Mouse (Mus musculus): Measurements from ENCODE around the gene Mkks. TPM values are rescaled to one million over a fixed set of nuclear protein-coding genes. Genes with fewer than 3 reads are reported as not detected.

Mkks gene
- polyA plus RNA-seq, 1 experiment = 5.0 TPM

- Histone ChIP-seq H3K4me1 (ENCODE audit: control insufficient read depth, insufficient read depth, insufficient read length, low read length) (no peaks in the 10 kb centered on the region; the same call in 1 of the 2 replicates), H3K27me3 (ENCODE audit: control insufficient read depth, insufficient read depth, low read length) (no peaks in the 10 kb centered on the region), H3K4me3 (ENCODE audit: low read depth, low read length) (no peak overlapping the region), H3K36me3 (ENCODE audit: control insufficient read depth, insufficient read depth, low read length) (no peaks in the 10 kb centered on the region; the same call in 1 of the 2 replicates), H3K27ac (ENCODE audit: insufficient read depth, low read depth, low read length) (no peak overlapping the region)
- no peak for TF ChIP-seq POLR2A (IDR thresholded peaks at IDR 0.05; ENCODE audit: low read depth, low read length)
- TF ChIP-seq CTCF (IDR thresholded peaks at IDR 0.05; ENCODE audit: extremely low read depth, insufficient read length, insufficient replicate concordance, low read depth, low read length) = no peak
- 45% methylated on average over 3 of the region's 3 CpGs for WGBS
Observed at GRCm38 (mm10) chr2:136914334-136914902, 23.2 kb upstream of the Mkks start.

GRCm38 (mm10) chr2:136913021-136913420 is 21.8 kb upstream of the Mkks start:
- Histone ChIP-seq H3K4me3 (ENCODE audit: low read depth, low read length) (no peak overlapping the region), H3K36me3 (ENCODE audit: control insufficient read depth, insufficient read depth, low read length) (no peaks in the 10 kb centered on the region; the same call in 1 of the 2 replicates), H3K4me1 (ENCODE audit: control insufficient read depth, insufficient read depth, insufficient read length, low read length) (no peaks in the 10 kb centered on the region), H3K27me3 (ENCODE audit: control insufficient read depth, insufficient read depth, low read length) (no peaks in the 10 kb centered on the region), H3K27ac (ENCODE audit: insufficient read depth, low read depth, low read length) (no peak overlapping the region)
- TF ChIP-seq CTCF (IDR thresholded peaks at IDR 0.05; ENCODE audit: extremely low read depth, insufficient read length, insufficient replicate concordance, low read depth, low read length) (no peak), POLR2A (IDR thresholded peaks at IDR 0.05; ENCODE audit: low read depth, low read length) (no peak)
- 84% methylated on average over 3 of the region's 3 CpGs for WGBS

GRCm38 (mm10) chr2:136911958-136912411 is 20.8 kb upstream of the Mkks start:
- Histone ChIP-seq H3K4me1 (ENCODE audit: control insufficient read depth, insufficient read depth, insufficient read length, low read length) (no peaks in the 10 kb centered on the region), H3K4me3 (ENCODE audit: low read depth, low read length) (no peak overlapping the region), H3K36me3 (ENCODE audit: control insufficient read depth, insufficient read depth, low read length) (no peaks in the 10 kb centered on the region; the same call in 1 of the 2 replicates), H3K27me3 (ENCODE audit: control insufficient read depth, insufficient read depth, low read length) (no peaks in the 10 kb centered on the region), H3K27ac (ENCODE audit: insufficient read depth, low read depth, low read length) (no peak overlapping the region)
- TF ChIP-seq CTCF (IDR thresholded peaks at IDR 0.05; ENCODE audit: extremely low read depth, insufficient read length, insufficient replicate concordance, low read depth, low read length) = no peak
- TF ChIP-seq POLR2A (IDR thresholded peaks at IDR 0.05; ENCODE audit: low read depth, low read length) = no peak
- WGBS = 57% methylated on average over 4 of the region's 4 CpGs

GRCm38 (mm10) chr2:136909298-136909697 is 18.1 kb upstream of the Mkks start:
- Histone ChIP-seq H3K27ac (ENCODE audit: insufficient read depth, low read depth, low read length) (no peak overlapping the region), H3K27me3 (ENCODE audit: control insufficient read depth, insufficient read depth, low read length) (no peaks in the 10 kb centered on the region), H3K36me3 (ENCODE audit: control insufficient read depth, insufficient read depth, low read length) (peaks cover 7% of the 10 kb centered on the region), H3K4me3 (ENCODE audit: low read depth, low read length) (no peak overlapping the region), H3K4me1 (ENCODE audit: control insufficient read depth, insufficient read depth, insufficient read length, low read length) (no peaks in the 10 kb centered on the region)
- no peak for TF ChIP-seq CTCF (IDR thresholded peaks at IDR 0.05; ENCODE audit: extremely low read depth, insufficient read length, insufficient replicate concordance, low read depth, low read length)
- no peak for TF ChIP-seq POLR2A (IDR thresholded peaks at IDR 0.05; ENCODE audit: low read depth, low read length)
- 80% methylated on average over 2 of the region's 2 CpGs for WGBS

GRCm38 (mm10) chr2:136908596-136908995 is 17.4 kb upstream of the Mkks start:
- WGBS = 91% methylated on average over 3 of the region's 3 CpGs
- peaks cover 7% of the 10 kb centered on the region for H3K36me3 ChIP-seq (ENCODE audit: control insufficient read depth, insufficient read depth, low read length)
- H3K27me3 ChIP-seq (ENCODE audit: control insufficient read depth, insufficient read depth, low read length) = no peaks in the 10 kb centered on the region
- no peak for TF ChIP-seq CTCF (IDR thresholded peaks at IDR 0.05; ENCODE audit: extremely low read depth, insufficient read length, insufficient replicate concordance, low read depth, low read length)
- no peak for TF ChIP-seq POLR2A (IDR thresholded peaks at IDR 0.05; ENCODE audit: low read depth, low read length)
- H3K27ac ChIP-seq (ENCODE audit: insufficient read depth, low read depth, low read length) = no peak overlapping the region
- H3K4me1 ChIP-seq (ENCODE audit: control insufficient read depth, insufficient read depth, insufficient read length, low read length) = no peaks in the 10 kb centered on the region
- H3K4me3 ChIP-seq (ENCODE audit: low read depth, low read length) = no peak overlapping the region

GRCm38 (mm10) chr2:136896131-136896530 is 4.9 kb upstream of the Mkks start:
- TF ChIP-seq POLR2A (IDR thresholded peaks at IDR 0.05; ENCODE audit: low read depth, low read length) = no peak
- no peak for TF ChIP-seq CTCF (IDR thresholded peaks at IDR 0.05; ENCODE audit: extremely low read depth, insufficient read length, insufficient replicate concordance, low read depth, low read length)
- Histone ChIP-seq H3K27me3 (ENCODE audit: control insufficient read depth, insufficient read depth, low read length) (no peaks in the 10 kb centered on the region), H3K4me3 (ENCODE audit: low read depth, low read length) (no peak overlapping the region), H3K27ac (ENCODE audit: insufficient read depth, low read depth, low read length) (no peak overlapping the region), H3K4me1 (ENCODE audit: control insufficient read depth, insufficient read depth, insufficient read length, low read length) (peaks cover 3% of the 10 kb centered on the region; the same call in 1 of the 2 replicates), H3K36me3 (ENCODE audit: control insufficient read depth, insufficient read depth, low read length) (no peaks in the 10 kb centered on the region)
- 25% methylated on average over 2 of the region's 2 CpGs for WGBS

GRCm38 (mm10) chr2:136894494-136894893 is 3.3 kb upstream of the Mkks start:
- H3K4me1 ChIP-seq (ENCODE audit: control insufficient read depth, insufficient read depth, insufficient read length, low read length) = peaks cover 7% of the 10 kb centered on the region; the same call in 1 of the 2 replicates
- H3K4me3 ChIP-seq (ENCODE audit: low read depth, low read length) = no peak overlapping the region
- no peaks in the 10 kb centered on the region for H3K27me3 ChIP-seq (ENCODE audit: control insufficient read depth, insufficient read depth, low read length)
- H3K27ac ChIP-seq (ENCODE audit: insufficient read depth, low read depth, low read length) = no peak overlapping the region
- H3K36me3 ChIP-seq (ENCODE audit: control insufficient read depth, insufficient read depth, low read length) = no peaks in the 10 kb centered on the region
- TF ChIP-seq CTCF (IDR thresholded peaks at IDR 0.05; ENCODE audit: extremely low read depth, insufficient read length, insufficient replicate concordance, low read depth, low read length) (no peak), POLR2A (IDR thresholded peaks at IDR 0.05; ENCODE audit: low read depth, low read length) (no peak)
- 93% methylated on average over 2 of the region's 2 CpGs for WGBS
